Comparison of ENCODE assay signal across 8 mouse cellular contexts in the genomic region with DNA sequence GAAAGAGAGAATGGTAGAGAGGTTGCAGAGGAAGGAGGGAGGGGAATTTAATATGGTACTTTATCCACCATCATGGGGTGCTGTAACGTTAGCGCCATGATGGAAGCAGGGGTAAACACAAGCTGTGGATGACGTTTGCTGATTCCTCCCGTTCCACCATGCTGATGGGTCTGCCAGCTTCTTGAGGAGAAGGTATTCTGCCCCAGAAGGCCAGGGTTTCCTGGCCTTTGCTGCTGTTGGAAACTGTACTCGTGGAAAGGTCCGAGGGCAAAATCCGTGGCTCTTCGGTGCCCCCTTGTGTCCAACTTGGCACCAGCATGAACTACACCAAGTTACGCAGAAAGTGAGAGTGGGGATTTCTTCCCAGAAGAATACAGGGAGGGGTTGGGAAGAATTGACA.
DNase-seq lines count a peak whose midpoint lies in the region; ATAC-seq and TF ChIP-seq lines count a peak whose summit lies in the region.

No protein-coding gene starts in this region.

- H3K27ac ChIP-seq in limb, embryonic 15.5 days, result no peak overlapping the region
- H3K27ac ChIP-seq in stomach, postnatal 0 days (replicated peaks), result no peak overlapping the region

- H3K27me3 ChIP-seq in limb, embryonic 15.5 days, result no peaks in the 10 kb centered on the region
- H3K27me3 ChIP-seq in stomach, postnatal 0 days (ENCODE audit: control insufficient read depth, insufficient read depth, low read length), result no peaks in the 10 kb centered on the region

- H3K9ac ChIP-seq in limb, embryonic 15.5 days, result no peak overlapping the region
- H3K9ac ChIP-seq in stomach, postnatal 0 days (ENCODE audit: low read length), result no peak overlapping the region

- H3K4me3 ChIP-seq in limb, embryonic 15.5 days, result peak overlapping the region; percentile 13; the same call in 1 of the 2 replicates
- H3K4me3 ChIP-seq in stomach, postnatal 0 days (ENCODE audit: low read depth, low read length), result no peak overlapping the region

- no peak for ATAC-seq in limb, embryonic 15.5 days (ENCODE audit: insufficient number of reproducible peaks, low FRiP score, low TSS enrichment, low read depth)
- 0 out of 2 replicates have a peak, but pooled peaks have one; percentile 56 for ATAC-seq in stomach, postnatal 0 days (ENCODE audit: low FRiP score, low TSS enrichment)

- no peaks in the 10 kb centered on the region for H3K36me3 ChIP-seq in limb, embryonic 15.5 days
- H3K36me3 ChIP-seq in stomach, postnatal 0 days (ENCODE audit: control insufficient read depth, insufficient read depth, low read length), result no peaks in the 10 kb centered on the region

- peak overlapping the region; percentile 29; the same call in 1 of the 2 replicates for H3K4me2 ChIP-seq in limb, embryonic 15.5 days
- peak overlapping the region; percentile 37; the same call in 1 of the 2 replicates for H3K4me2 ChIP-seq in stomach, postnatal 0 days (replicated peaks; ENCODE audit: low read depth)

- TF ChIP-seq EP300 in stomach, postnatal 0 days (optimal IDR thresholded peaks at IDR 0.05), result no peak

- DNase-seq in layer of hippocampus, adult 11-12 months (ENCODE audit: low spot score), result peak; percentile 69
- no peak for DNase-seq in layer of hippocampus, adult 9-11 months
- peak; percentile 81 for DNase-seq in embryo, embryonic 10 days (ENCODE audit: low spot score)
- peak; percentile 14 for DNase-seq in heart, adult 8-10 months (ENCODE audit: low spot score)
- peak; percentile 5 to 58 for DNase-seq in kidney, adult 8-10 months
- DNase-seq in neural tube, embryonic 10.5 days (ENCODE audit: extremely low spot score, low spot score), result peak; percentile 86
- peak; percentile 74 for DNase-seq in stomach, postnatal 0 days (ENCODE audit: low spot score)

- H3K4me1 ChIP-seq in limb, embryonic 15.5 days, result 0 out of 2 replicates have a peak, but pooled peaks cover 2% of the 10 kb centered on the region
- no peaks in the 10 kb centered on the region for H3K4me1 ChIP-seq in stomach, postnatal 0 days (replicated peaks; ENCODE audit: control insufficient read depth, insufficient read depth)

- peak; percentile 93 for TF ChIP-seq CTCF in stomach, postnatal 0 days (IDR thresholded peaks at IDR 0.05; ENCODE audit: low read depth)

- no peaks in the 10 kb centered on the region for H3K9me3 ChIP-seq in limb, embryonic 15.5 days
- H3K9me3 ChIP-seq in stomach, postnatal 0 days (ENCODE audit: control insufficient read depth, low read length), result no peaks in the 10 kb centered on the region

- WGBS in limb, embryonic 15.5 days, result 11% methylated on average over 9 of the region's 9 CpGs
- WGBS in stomach, postnatal 0 days, result 10% methylated on average over 9 of the region's 9 CpGs
